Mouse (Mus musculus): ENCODE measurements around the gene Bfsp1. TPM values are rescaled to one million over a fixed set of nuclear protein-coding genes. Genes with fewer than 3 reads are reported as not detected.

Bfsp1 gene
- total RNA-seq, 1 experiment from 2014 or later = 1.3 TPM

- peak; percentile 92 for ATAC-seq (replicated peaks; ENCODE audit: insufficient number of reproducible peaks, low FRiP score, low TSS enrichment, poor library complexity, severe bottlenecking)
These were observed 4.4 kb upstream of the Bfsp1 start for GRCm38 (mm10) chr2:143867326-143867725.

- no peak for ATAC-seq (replicated peaks; ENCODE audit: insufficient number of reproducible peaks, low FRiP score, low TSS enrichment, poor library complexity, severe bottlenecking)
These were observed 1.6 kb upstream of the Bfsp1 start for GRCm38 (mm10) chr2:143864600-143864999.

GRCm38 (mm10) chr2:143859166-143859565, 3.8 kb downstream of the Bfsp1 start:
- no peak for ATAC-seq (replicated peaks; ENCODE audit: insufficient number of reproducible peaks, low FRiP score, low TSS enrichment, poor library complexity, severe bottlenecking)

GRCm38 (mm10) chr2:143853447-143853846, 9.5 kb downstream of the Bfsp1 start:
- 0 out of 2 replicates have a peak, but pooled peaks have one; percentile 13 for ATAC-seq (replicated peaks; ENCODE audit: insufficient number of reproducible peaks, low FRiP score, low TSS enrichment, poor library complexity, severe bottlenecking)

GRCm38 (mm10) chr2:143852295-143853275, 10.4 kb downstream of the Bfsp1 start:
- no peak for ATAC-seq (replicated peaks; ENCODE audit: insufficient number of reproducible peaks, low FRiP score, low TSS enrichment, poor library complexity, severe bottlenecking)

GRCm38 (mm10) chr2:143851354-143852221, 11.4 kb downstream of the Bfsp1 start:
- no peak for ATAC-seq (replicated peaks; ENCODE audit: insufficient number of reproducible peaks, low FRiP score, low TSS enrichment, poor library complexity, severe bottlenecking)

- ATAC-seq (replicated peaks; ENCODE audit: insufficient number of reproducible peaks, low FRiP score, low TSS enrichment, poor library complexity, severe bottlenecking) = no peak
These were observed 15.7 kb downstream of the Bfsp1 start for GRCm38 (mm10) chr2:143847291-143847690.

GRCm38 (mm10) chr2:143846799-143847198, 16.2 kb downstream of the Bfsp1 start:
- peak; percentile 80 for ATAC-seq (replicated peaks; ENCODE audit: insufficient number of reproducible peaks, low FRiP score, low TSS enrichment, poor library complexity, severe bottlenecking)

- ATAC-seq (replicated peaks; ENCODE audit: insufficient number of reproducible peaks, low FRiP score, low TSS enrichment, poor library complexity, severe bottlenecking) = no peak
These were observed 18.2 kb downstream of the Bfsp1 start for GRCm38 (mm10) chr2:143844779-143845178.

- ATAC-seq (replicated peaks; ENCODE audit: insufficient number of reproducible peaks, low FRiP score, low TSS enrichment, poor library complexity, severe bottlenecking) = no peak
These were observed 21.4 kb downstream of the Bfsp1 start for GRCm38 (mm10) chr2:143841536-143841935.

GRCm38 (mm10) chr2:143840895-143841294, 22.1 kb downstream of the Bfsp1 start:
- no peak for ATAC-seq (replicated peaks; ENCODE audit: insufficient number of reproducible peaks, low FRiP score, low TSS enrichment, poor library complexity, severe bottlenecking)

- no peak for ATAC-seq (replicated peaks; ENCODE audit: insufficient number of reproducible peaks, low FRiP score, low TSS enrichment, poor library complexity, severe bottlenecking)
These were observed 23.5 kb downstream of the Bfsp1 start for GRCm38 (mm10) chr2:143839458-143839857.

GRCm38 (mm10) chr2:143838698-143839097, 24.3 kb downstream of the Bfsp1 start:
- ATAC-seq (replicated peaks; ENCODE audit: insufficient number of reproducible peaks, low FRiP score, low TSS enrichment, poor library complexity, severe bottlenecking) = peak; percentile 77

- peak; percentile 44 for ATAC-seq (replicated peaks; ENCODE audit: insufficient number of reproducible peaks, low FRiP score, low TSS enrichment, poor library complexity, severe bottlenecking)
These were observed 25.7 kb downstream of the Bfsp1 start for GRCm38 (mm10) chr2:143837291-143837701.

GRCm38 (mm10) chr2:143835820-143836219, 27.2 kb downstream of the Bfsp1 start:
- ATAC-seq (replicated peaks; ENCODE audit: insufficient number of reproducible peaks, low FRiP score, low TSS enrichment, poor library complexity, severe bottlenecking) = no peak

- no peak for ATAC-seq (replicated peaks; ENCODE audit: insufficient number of reproducible peaks, low FRiP score, low TSS enrichment, poor library complexity, severe bottlenecking)
These were observed 28.9 kb downstream of the Bfsp1 start for GRCm38 (mm10) chr2:143834082-143834481.

- ATAC-seq (replicated peaks; ENCODE audit: insufficient number of reproducible peaks, low FRiP score, low TSS enrichment, poor library complexity, severe bottlenecking) = no peak
These were observed 30.3 kb downstream of the Bfsp1 start for GRCm38 (mm10) chr2:143832721-143833120.

- no peak for ATAC-seq (replicated peaks; ENCODE audit: insufficient number of reproducible peaks, low FRiP score, low TSS enrichment, poor library complexity, severe bottlenecking)
These were observed 31.3 kb downstream of the Bfsp1 start for GRCm38 (mm10) chr2:143831645-143832044.

GRCm38 (mm10) chr2:143813461-143813860, 49.5 kb downstream of the Bfsp1 start:
- no peak for ATAC-seq (replicated peaks; ENCODE audit: insufficient number of reproducible peaks, low FRiP score, low TSS enrichment, poor library complexity, severe bottlenecking)
